Mouse (Mus musculus): Measurements from ENCODE around the gene Il31ra. TPM values are rescaled to one million over a fixed set of nuclear protein-coding genes. Genes with fewer than 3 reads are reported as not detected.

The Il31ra gene
- 0.03 and 0.06 TPM in 2 replicates for polyA plus RNA-seq (2012; rRNA removed)

DNA sequence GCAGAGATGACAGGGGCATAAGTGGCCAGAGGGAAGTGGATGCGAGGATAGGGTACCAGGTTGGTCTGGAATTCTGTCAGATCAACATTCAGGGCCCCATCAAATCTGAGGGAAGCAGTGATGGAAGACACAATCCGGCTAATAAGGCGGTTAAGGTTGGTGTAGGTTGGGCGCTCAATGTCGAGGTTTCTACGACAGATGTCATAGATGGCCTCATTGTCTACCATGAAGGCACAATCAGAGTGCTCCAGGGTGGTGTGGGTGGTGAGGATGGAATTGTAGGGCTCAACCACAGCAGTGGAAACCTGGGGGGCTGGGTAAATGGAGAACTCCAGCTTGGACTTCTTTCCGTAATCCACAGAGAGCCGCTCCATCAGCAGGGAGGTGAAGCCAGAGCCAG, at the start of gene Il31ra:
Gene Il31ra, minus strand, starts transcription at position 101 of the 400 bp plus-strand sequence.

Other genes starting within 250 kb of the Il31ra start
- 7.9 and 8.5 TPM in 2 replicates for gene Il6st, start 130.3 kb downstream of the Il31ra start, polyA plus RNA-seq (2012; rRNA removed)
- gene Ddx4, start 58.1 kb upstream of the Il31ra start, polyA plus RNA-seq (2012; rRNA removed): 0.16 and 0.24 TPM in 2 replicates
- 10.5 and 12.8 TPM in 2 replicates for gene Slc38a9, start 66.4 kb upstream of the Il31ra start, polyA plus RNA-seq (2012; rRNA removed)
- gene Plpp1, start 206.4 kb upstream of the Il31ra start, polyA plus RNA-seq (2012; rRNA removed): 24.5 and 27.2 TPM in 2 replicates

All from liver, embryonic 18 days (tissue).